Mouse (Mus musculus): Measurements from ENCODE around the gene Kif6. TPM values are rescaled to one million over a fixed set of nuclear protein-coding genes. Genes with fewer than 3 reads are reported as not detected.

Kif6 gene
- polyA plus RNA-seq, 1 experiment from 2014 or later: 2.7 TPM

- Histone ChIP-seq H3K4me1 (ENCODE audit: control insufficient read depth, insufficient read depth, low read length) (no peaks in the 10 kb centered on the region), H3K27ac (ENCODE audit: low read length) (no peak overlapping the region), H3K9ac (replicated peaks; ENCODE audit: low read depth, low read length) (no peak overlapping the region), H3K4me3 (ENCODE audit: low read depth, low read length) (no peak overlapping the region), H3K9me3 (ENCODE audit: control insufficient read depth, low read depth, low read length) (no peaks in the 10 kb centered on the region), H3K27me3 (ENCODE audit: control insufficient read depth, insufficient read depth, low read length) (no peaks in the 10 kb centered on the region), H3K36me3 (ENCODE audit: control insufficient read depth, insufficient read depth, low read length) (no peaks in the 10 kb centered on the region), H3K4me2 (replicated peaks; ENCODE audit: low read depth, low read length) (no peak overlapping the region)
- 66% methylated on average over 6 of the region's 6 CpGs for WGBS
- ATAC-seq (ENCODE audit: insufficient number of reproducible peaks, insufficient read depth, low FRiP score, low read depth): no peak
These were observed 327.7 kb downstream of the Kif6 start for GRCm38 (mm10) chr17:49942674-49943073.

DNA sequence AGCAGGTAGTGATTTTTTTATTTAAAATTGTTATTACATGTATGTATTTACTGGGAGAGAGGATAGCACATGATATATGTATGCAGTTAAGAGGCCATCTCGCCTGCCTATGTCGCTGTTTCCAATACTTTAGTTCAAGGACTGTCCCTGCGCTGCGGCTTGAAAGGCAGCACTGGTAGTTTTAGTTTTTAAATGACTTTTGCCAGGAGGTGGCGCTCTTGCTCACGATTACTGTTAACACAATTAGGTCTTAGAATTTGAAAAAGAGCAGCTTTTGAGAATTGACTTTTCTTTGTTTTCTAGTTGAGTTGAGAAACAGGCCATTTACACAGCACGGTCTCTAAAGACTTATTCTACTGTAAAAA, 336.5 kb downstream of the Kif6 start:
- Histone ChIP-seq H3K4me2 (replicated peaks; ENCODE audit: low read depth, low read length) (peak overlapping the region; percentile 28), H3K9me3 (ENCODE audit: control insufficient read depth, low read depth, low read length) (no peaks in the 10 kb centered on the region), H3K4me1 (ENCODE audit: control insufficient read depth, insufficient read depth, low read length) (0 out of 2 replicates have a peak, but pooled peaks cover 4% of the 10 kb centered on the region), H3K27me3 (ENCODE audit: control insufficient read depth, insufficient read depth, low read length) (no peaks in the 10 kb centered on the region), H3K4me3 (ENCODE audit: low read depth, low read length) (no peak overlapping the region), H3K27ac (ENCODE audit: low read length) (no peak overlapping the region), H3K9ac (replicated peaks; ENCODE audit: low read depth, low read length) (no peak overlapping the region), H3K36me3 (ENCODE audit: control insufficient read depth, insufficient read depth, low read length) (no peaks in the 10 kb centered on the region)
- ATAC-seq (ENCODE audit: insufficient number of reproducible peaks, insufficient read depth, low FRiP score, low read depth): no peak
- 12% methylated on average over 7 of the region's 7 CpGs for WGBS

DNA sequence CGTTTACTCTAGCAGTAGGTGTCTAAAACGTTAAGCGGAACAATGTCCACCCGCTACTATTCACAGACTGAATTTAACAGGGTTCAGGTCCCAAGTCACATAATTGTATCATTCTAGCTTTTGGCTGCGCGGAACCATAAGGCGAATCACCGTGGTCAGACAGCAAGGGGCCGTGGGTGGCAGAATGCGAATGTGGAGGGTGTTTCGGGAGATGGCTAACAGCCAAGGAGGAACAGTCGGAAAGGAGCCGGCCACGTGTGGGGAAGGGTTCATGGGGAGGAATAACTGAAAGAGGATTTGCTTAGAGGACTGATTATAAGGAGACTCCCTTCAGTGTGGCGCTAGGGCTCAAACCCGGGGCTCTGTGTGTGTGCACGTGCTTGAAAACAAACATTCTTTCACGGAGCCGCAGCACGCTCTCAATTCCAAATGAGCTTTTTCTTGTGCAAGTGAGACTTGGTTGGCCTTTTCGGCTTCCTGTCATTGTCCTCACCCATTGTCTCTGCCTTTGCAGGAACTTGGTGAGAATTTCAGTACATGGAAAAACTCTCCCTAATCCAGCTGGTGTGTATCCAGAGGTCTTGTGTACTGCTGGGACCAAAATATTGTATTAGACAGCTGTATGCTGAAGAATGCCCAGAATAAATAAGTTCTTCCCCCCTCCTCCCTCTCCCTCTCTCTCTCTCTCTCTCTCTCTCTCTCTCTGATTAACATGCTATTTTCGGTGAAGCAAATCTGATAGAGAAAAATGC, 337.1 kb downstream of the Kif6 start:
- Histone ChIP-seq H3K27me3 (ENCODE audit: control insufficient read depth, insufficient read depth, low read length) (no peaks in the 10 kb centered on the region), H3K4me2 (replicated peaks; ENCODE audit: low read depth, low read length) (peak overlapping the region; percentile 28), H3K9ac (replicated peaks; ENCODE audit: low read depth, low read length) (no peak overlapping the region), H3K36me3 (ENCODE audit: control insufficient read depth, insufficient read depth, low read length) (no peaks in the 10 kb centered on the region), H3K27ac (ENCODE audit: low read length) (peak overlapping the region; percentile 67; the same call in 1 of the 2 replicates), H3K4me3 (ENCODE audit: low read depth, low read length) (no peak overlapping the region), H3K9me3 (ENCODE audit: control insufficient read depth, low read depth, low read length) (no peaks in the 10 kb centered on the region), H3K4me1 (ENCODE audit: control insufficient read depth, insufficient read depth, low read length) (0 out of 2 replicates have a peak, but pooled peaks cover 4% of the 10 kb centered on the region)
- no peak for ATAC-seq (ENCODE audit: insufficient number of reproducible peaks, insufficient read depth, low FRiP score, low read depth)
- WGBS: 48% methylated on average over 22 of the region's 22 CpGs

DNA sequence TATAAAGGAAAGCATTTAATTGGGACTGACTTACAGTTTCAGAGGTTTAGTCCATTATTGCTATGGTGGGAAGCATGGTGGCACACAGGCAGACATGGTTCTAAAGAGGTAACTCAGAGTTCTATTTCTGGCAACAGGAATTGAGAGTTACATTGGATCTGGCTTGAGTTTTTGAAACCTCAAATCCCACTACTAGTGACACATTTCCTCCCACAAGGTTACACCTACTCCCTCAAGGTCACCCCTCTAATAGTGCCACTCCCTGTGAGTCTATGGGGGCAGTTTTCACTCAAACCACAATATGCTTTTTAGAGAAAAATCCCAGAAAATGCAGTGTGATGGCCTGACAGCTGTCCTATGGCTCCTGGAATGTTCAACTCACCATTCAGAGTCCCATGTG, 344.1 kb downstream of the Kif6 start:
- Histone ChIP-seq H3K4me2 (replicated peaks; ENCODE audit: low read depth, low read length) (no peak overlapping the region), H3K27me3 (ENCODE audit: control insufficient read depth, insufficient read depth, low read length) (no peaks in the 10 kb centered on the region), H3K36me3 (ENCODE audit: control insufficient read depth, insufficient read depth, low read length) (no peaks in the 10 kb centered on the region), H3K9me3 (ENCODE audit: control insufficient read depth, low read depth, low read length) (no peaks in the 10 kb centered on the region), H3K4me3 (ENCODE audit: low read depth, low read length) (no peak overlapping the region), H3K27ac (ENCODE audit: low read length) (no peak overlapping the region), H3K4me1 (ENCODE audit: control insufficient read depth, insufficient read depth, low read length) (no peaks in the 10 kb centered on the region), H3K9ac (replicated peaks; ENCODE audit: low read depth, low read length) (no peak overlapping the region)
- ATAC-seq (ENCODE audit: insufficient number of reproducible peaks, insufficient read depth, low FRiP score, low read depth): no peak

Other genes starting within 250 kb of the Kif6 start
- 9.9 and 10.7 TPM in 2 replicates for gene Mocs1, start 186.8 kb upstream of the Kif6 start, polyA plus RNA-seq (2014; fragmentation: Nextera tagmentation; extraction: Ambion mirVana)
- gene Daam2, start 50.8 kb upstream of the Kif6 start, polyA plus RNA-seq (2014; fragmentation: Nextera tagmentation; extraction: Ambion mirVana): 12.5 TPM in 2 replicates